Mouse (Mus musculus): ENCODE results near the gene Strn4.

The Strn4 gene

GRCm38 (mm10) chr7:16841561-16842560, 26.2 kb downstream of the Strn4 start:
- DNase-seq (ENCODE audit: low spot score in 2 of 2), result peak in 1 of 2 experiments; percentile 20

GRCm38 (mm10) chr7:16842645-16843063, 27.0 kb downstream of the Strn4 start, which contains the start of gene Prkd2:
Prkd2 (plus strand) TSS chr7:16842902.
- peak; percentile 95 to 96 for DNase-seq (ENCODE audit: low spot score in 2 of 2)

- DNase-seq (ENCODE audit: low spot score in 2 of 2), result peak; percentile 53 to 77
These were observed 27.9 kb downstream of the Strn4 start for GRCm38 (mm10) chr7:16843441-16844171.

- peak; percentile 61 to 67 for DNase-seq (ENCODE audit: low spot score in 2 of 2)
These were observed 29.0 kb downstream of the Strn4 start for GRCm38 (mm10) chr7:16844696-16845071.

- peak; percentile 69 to 82 for DNase-seq (ENCODE audit: low spot score in 2 of 2)
These were observed 29.6 kb downstream of the Strn4 start for GRCm38 (mm10) chr7:16845072-16845819.

- no peak for DNase-seq (ENCODE audit: low spot score in 2 of 2)
These were observed 30.1 kb downstream of the Strn4 start for GRCm38 (mm10) chr7:16845820-16846167.

GRCm38 (mm10) chr7:16846775-16847174, 31.1 kb downstream of the Strn4 start:
- DNase-seq (ENCODE audit: low spot score in 2 of 2), result no peak

GRCm38 (mm10) chr7:16847507-16847906, 31.8 kb downstream of the Strn4 start:
- no peak for DNase-seq (ENCODE audit: low spot score in 2 of 2)

- peak in 1 of 2 experiments; percentile 34 for DNase-seq (ENCODE audit: low spot score in 2 of 2)
These were observed 32.9 kb downstream of the Strn4 start for GRCm38 (mm10) chr7:16848579-16848978.

- DNase-seq (ENCODE audit: low spot score in 2 of 2), result no peak
These were observed 35.9 kb downstream of the Strn4 start for GRCm38 (mm10) chr7:16851636-16852035.

- DNase-seq (ENCODE audit: low spot score in 2 of 2), result peak in 1 of 2 experiments; percentile 19
These were observed 37.7 kb downstream of the Strn4 start for GRCm38 (mm10) chr7:16853302-16853831.

- no peak for DNase-seq (ENCODE audit: low spot score in 2 of 2)
These were observed 42.6 kb downstream of the Strn4 start for GRCm38 (mm10) chr7:16858336-16858735.

- DNase-seq (ENCODE audit: low spot score in 2 of 2), result peak in 1 of 2 experiments; percentile 51
These were observed 44.4 kb downstream of the Strn4 start for GRCm38 (mm10) chr7:16859902-16860651.

GRCm38 (mm10) chr7:16867488-16867887, 51.8 kb downstream of the Strn4 start:
- no peak for DNase-seq (ENCODE audit: low spot score in 2 of 2)

GRCm38 (mm10) chr7:16869497-16869896, 53.8 kb downstream of the Strn4 start:
- DNase-seq (ENCODE audit: low spot score in 2 of 2), result no peak

GRCm38 (mm10) chr7:16871600-16871999, 55.9 kb downstream of the Strn4 start:
- no peak for DNase-seq (ENCODE audit: low spot score in 2 of 2)

GRCm38 (mm10) chr7:16872478-16872877, 56.8 kb downstream of the Strn4 start:
- DNase-seq (ENCODE audit: low spot score in 2 of 2), result no peak

- no peak for DNase-seq (ENCODE audit: low spot score in 2 of 2)
These were observed 57.7 kb downstream of the Strn4 start for GRCm38 (mm10) chr7:16873392-16873791.

GRCm38 (mm10) chr7:16874190-16874589, 58.5 kb downstream of the Strn4 start:
- peak; percentile 69 to 77 for DNase-seq (ENCODE audit: low spot score in 2 of 2)

GRCm38 (mm10) chr7:16874756-16875309, 59.1 kb downstream of the Strn4 start:
- peak; percentile 100 for DNase-seq (ENCODE audit: low spot score in 2 of 2)

- DNase-seq (ENCODE audit: low spot score in 2 of 2), result no peak
These were observed 59.4 kb downstream of the Strn4 start, which contains the start of gene Dact3 for GRCm38 (mm10) chr7:16875310-16875325. Dact3 (plus strand) TSS chr7:16875317.

All from heart, adult 9 months (tissue).